Mouse (Mus musculus) MEL (cell line): ENCODE measurements at regions not wholly inside any gene's neighbourhood (a gene's known extent, or its start where the extent isn't known, plus 50 kb on each side); places are given as distances from the start of the nearest gene placed in this dataset.

Experiments
- DNase-seq: peaks from one replicate; pipeline ENCODE4 v3.0.0; 2011; ENCODE audit warnings: low read depth, low spot score
- H3K27ac ChIP-seq: 2 replicates; pipeline ENCODE4 v1.5.1; 2012; ENCODE audit warnings: low read depth, mild to moderate bottlenecking, control low read depth, low read length, moderate library complexity; ENCODE audit not compliant: control insufficient read depth
- H3K27me3 ChIP-seq, 2 experiments: fragments of 150-350 bp in 1 of 2; sonication (generic) in 1 of 2; 2 replicates each; pipeline ENCODE4 v1.6.1; 2012; ENCODE audit warnings: low read length in 2 of 2, mild to moderate bottlenecking in 2 of 2, improper control_type of control experiment in 1 of 2, moderate library complexity in 1 of 2; ENCODE audit not compliant: insufficient read depth in 2 of 2, control insufficient read depth in 1 of 2
- H3K36me3 ChIP-seq, 2 experiments: 2 replicates each; pipeline ENCODE4 v1.6.1; 2012 to 2014; ENCODE audit warnings: low read length in 2 of 2, improper control_type of control experiment in 1 of 2, inconsistent platforms in 1 of 2, mild to moderate bottlenecking in 1 of 2; ENCODE audit not compliant: insufficient read depth in 2 of 2, control insufficient read depth in 1 of 2
- H3K4me1 ChIP-seq, 2 experiments: fragments of 150-350 bp in 1 of 2; sonication (generic) in 1 of 2; 2 replicates each; pipeline ENCODE4 v1.6.1; 2012; ENCODE audit warnings: low read length in 2 of 2, improper control_type of control experiment in 1 of 2, mild to moderate bottlenecking in 1 of 2; ENCODE audit not compliant: insufficient read depth in 2 of 2, control insufficient read depth in 1 of 2
- H3K4me3 ChIP-seq, 2 experiments: fragments of 150-350 bp in 1 of 2; sonication (generic) in 1 of 2; 2 replicates each; pipeline ENCODE4 v1.5.1; 2012; ENCODE audit warnings: low read depth in 2 of 2, low read length in 2 of 2, mild to moderate bottlenecking in 2 of 2, moderate library complexity in 2 of 2, control low read depth in 1 of 2, improper control_type of control experiment in 1 of 2; ENCODE audit not compliant: control insufficient read depth in 1 of 2, insufficient read depth in 1 of 2
- H3K79me2 ChIP-seq: 2 replicates; pipeline ENCODE4 v1.6.1; 2012; ENCODE audit warnings: mild to moderate bottlenecking, low read length, moderate library complexity; ENCODE audit not compliant: control insufficient read depth, poor library complexity, insufficient read depth
- H3K9ac ChIP-seq: 2 replicates; pipeline ENCODE4 v1.6.1; 2012; ENCODE audit warnings: low read depth, mild to moderate bottlenecking, control low read depth, low read length, moderate library complexity; ENCODE audit not compliant: control insufficient read depth, poor library complexity, severe bottlenecking
- H3K9me3 ChIP-seq: fragments of 150-350 bp; sonication (generic); replicated peaks from 2 replicates; pipeline ENCODE4 v1.6.1; 2012; ENCODE audit warnings: mild to moderate bottlenecking, low read length, improper control_type of control experiment, moderate library complexity; ENCODE audit not compliant: insufficient read depth
- BHLHE40 ChIP-seq: IDR thresholded peaks from 2 replicates; pipeline ENCODE4 v1.6.1; 2012; ENCODE audit warnings: low read depth, mild to moderate bottlenecking, inconsistent platforms, low read length, improper control_type of control experiment, borderline replicate concordance
- CHD2 ChIP-seq: IDR thresholded peaks from 2 replicates; pipeline ENCODE4 v1.6.1; 2011; ENCODE audit warnings: low read length, improper control_type of control experiment
- CTCF ChIP-seq, 3 experiments: IDR thresholded peaks in 2 of 3; conservative IDR thresholded peaks in 1 of 3; 2 replicates each; pipeline ENCODE4 v1.5.1; 2011 to 2012; ENCODE audit warnings: low read length in 3 of 3, low read depth in 2 of 3, mild to moderate bottlenecking in 2 of 3, improper control_type of control experiment in 1 of 3, inconsistent platforms in 1 of 3, mixed read lengths in 1 of 3, moderate library complexity in 1 of 3; ENCODE audit not compliant: control insufficient read depth in 1 of 3, insufficient read depth in 1 of 3, poor library complexity in 1 of 3, severe bottlenecking in 1 of 3
- ELF1 ChIP-seq: IDR thresholded peaks from 2 replicates; pipeline ENCODE4 v1.6.1; 2014; ENCODE audit warnings: low read depth, mild to moderate bottlenecking, inconsistent platforms, low read length, improper control_type of control experiment, moderate library complexity
- EP300 ChIP-seq, 2 experiments: IDR thresholded peaks; 2 replicates each; pipeline ENCODE4 v1.6.1; 2011; ENCODE audit warnings: improper control_type of control experiment in 2 of 2, low read length in 2 of 2, low read depth in 1 of 2, mild to moderate bottlenecking in 1 of 2
- GABPA ChIP-seq: IDR thresholded peaks from 2 replicates; pipeline ENCODE4 v1.6.1; 2012; ENCODE audit warnings: low read depth, mild to moderate bottlenecking, inconsistent platforms, low read length, improper control_type of control experiment, moderate library complexity
- GATA1 ChIP-seq: IDR thresholded peaks from 2 replicates; pipeline ENCODE4 v1.6.1; 2011; ENCODE audit warnings: low read depth, low read length, improper control_type of control experiment
- JUND ChIP-seq: IDR thresholded peaks from 2 replicates; pipeline ENCODE4 v1.6.1; 2011; ENCODE audit warnings: low read depth, mild to moderate bottlenecking, improper control_type of control experiment, low read length
- MAX ChIP-seq: IDR thresholded peaks from 2 replicates; pipeline ENCODE4 v1.6.1; 2011; ENCODE audit warnings: low read length, improper control_type of control experiment
- MEF2A ChIP-seq: IDR thresholded peaks from 2 replicates; pipeline ENCODE4 v1.6.1; 2014; ENCODE audit warnings: low read depth, mild to moderate bottlenecking, inconsistent platforms, low read length, improper control_type of control experiment; ENCODE audit not compliant: poor library complexity, insufficient replicate concordance, severe bottlenecking; ENCODE audit errors: extremely low read depth
- MYB ChIP-seq: IDR thresholded peaks from 2 replicates; pipeline ENCODE4 v1.6.1; 2011; ENCODE audit warnings: mild to moderate bottlenecking, low read depth, low read length, improper control_type of control experiment
- MYC ChIP-seq: IDR thresholded peaks from 2 replicates; pipeline ENCODE4 v1.6.1; 2011; ENCODE audit warnings: low read depth, mild to moderate bottlenecking, low read length, improper control_type of control experiment, moderate library complexity
- NELFE ChIP-seq: IDR thresholded peaks from 2 replicates; pipeline ENCODE4 v1.6.1; 2011; ENCODE audit warnings: low read depth, low read length, improper control_type of control experiment
- NRF1 ChIP-seq: IDR thresholded peaks from 2 replicates; pipeline ENCODE4 v1.6.1; 2014; ENCODE audit warnings: low read depth, mild to moderate bottlenecking, inconsistent platforms, low read length, improper control_type of control experiment, moderate library complexity; ENCODE audit not compliant: poor library complexity, insufficient read depth, severe bottlenecking
- RAD21 ChIP-seq: IDR thresholded peaks from 2 replicates; pipeline ENCODE4 v1.6.1; 2011; ENCODE audit warnings: mild to moderate bottlenecking, low read depth, low read length, improper control_type of control experiment
- SMC3 ChIP-seq: IDR thresholded peaks from 2 replicates; pipeline ENCODE4 v1.6.1; 2011; ENCODE audit warnings: low read depth, low read length, improper control_type of control experiment
- TBP ChIP-seq: IDR thresholded peaks from 2 replicates; pipeline ENCODE4 v1.8.0; 2011; ENCODE audit warnings: low read depth, low read length, improper control_type of control experiment
- UBTF ChIP-seq: IDR thresholded peaks from 2 replicates; pipeline ENCODE4 v1.6.1; 2012; ENCODE audit warnings: low read depth, mild to moderate bottlenecking, inconsistent platforms, low read length, improper control_type of control experiment, moderate library complexity, borderline replicate concordance; ENCODE audit not compliant: insufficient read depth
- USF1 ChIP-seq: IDR thresholded peaks from 2 replicates; pipeline ENCODE4 v1.6.1; 2014; ENCODE audit warnings: low read depth, mild to moderate bottlenecking, inconsistent platforms, low read length, improper control_type of control experiment, moderate library complexity
- ZKSCAN1 ChIP-seq: IDR thresholded peaks from 2 replicates; pipeline ENCODE4 v1.6.1; 2012; ENCODE audit warnings: low read depth, mild to moderate bottlenecking, inconsistent platforms, low read length, improper control_type of control experiment, moderate library complexity
- ZMIZ1 ChIP-seq: IDR thresholded peaks from 2 replicates; pipeline ENCODE4 v1.6.1; 2012; ENCODE audit warnings: low read depth, mild to moderate bottlenecking, inconsistent platforms, low read length, improper control_type of control experiment, moderate library complexity

- TF ChIP-seq ZKSCAN1 (no peak), MEF2A (no peak), UBTF (no peak), MAX (no peak), MYB (no peak)
Observed at GRCm38 (mm10) chr15:3669411-3669810, 86.1 kb upstream of the Ghr start.

GRCm38 (mm10) chr15:3668863-3669262 is 85.6 kb upstream of the Ghr start:
- Histone ChIP-seq H3K9ac (no peak overlapping the region), H3K79me2 (no peaks in the 10 kb centered on the region), H3K27me3 (no peaks in the 10 kb centered on the region)
- TF ChIP-seq ELF1 (no peak), NRF1 (no peak), MEF2A (no peak), GABPA (no peak), MYB (no peak), RAD21 (no peak), CTCF (IDR thresholded peaks at IDR 0.05 in 2 of 3, conservative IDR thresholded peaks at IDR 0.05 in 1 of 3; ENCODE audit: control insufficient read depth in 1 of 3, insufficient read depth in 1 of 3, low read depth in 2 of 3, low read length in 3 of 3, poor library complexity in 1 of 3, severe bottlenecking in 1 of 3) (no peak), NELFE (no peak), MYC (no peak), BHLHE40 (no peak), SMC3 (no peak), USF1 (no peak)
- TF ChIP-seq, all 39 proteins: peak for 0
- Histone ChIP-seq H3K36me3 (no peaks in the 10 kb centered on the region), H3K27ac (no peak overlapping the region), H3K4me1 (no peaks in the 10 kb centered on the region), H3K4me3 (no peak overlapping the region), H3K9me3 (no peaks in the 10 kb centered on the region)
- DNase-seq, result no peak

More at GRCm38 (mm10) chr15:3669411-3669810, 86.1 kb upstream of the Ghr start:
- Histone ChIP-seq H3K4me3 (no peak overlapping the region), H3K27me3 (no peaks in the 10 kb centered on the region), H3K36me3 (no peaks in the 10 kb centered on the region), H3K4me1 (no peaks in the 10 kb centered on the region), H3K27ac (no peak overlapping the region), H3K79me2 (no peaks in the 10 kb centered on the region), H3K9me3 (no peaks in the 10 kb centered on the region), H3K9ac (no peak overlapping the region)
- DNase-seq, result no peak

GRCm38 (mm10) chr15:3648741-3649140 is 65.4 kb upstream of the Ghr start:
- no peaks in the 10 kb centered on the region for H3K79me2 ChIP-seq
- TF ChIP-seq NRF1 (no peak), USF1 (no peak), GATA1 (no peak), TBP (no peak), JUND (no peak), UBTF (no peak), ZMIZ1 (no peak), EP300 (IDR thresholded peaks at IDR 0.05; ENCODE audit: low read depth in 1 of 2, low read length in 2 of 2) (no peak), CHD2 (no peak)

More at GRCm38 (mm10) chr15:3648741-3649140, 65.4 kb upstream of the Ghr start:
- Histone ChIP-seq H3K4me3 (no peak overlapping the region), H3K4me1 (no peaks in the 10 kb centered on the region), H3K27me3 (no peaks in the 10 kb centered on the region), H3K36me3 (no peaks in the 10 kb centered on the region), H3K27ac (no peak overlapping the region), H3K9me3 (no peaks in the 10 kb centered on the region), H3K9ac (no peak overlapping the region)
- no peak for DNase-seq
